Mouse (Mus musculus): ENCODE results near the gene Plppr1. TPM values are rescaled to one million over a fixed set of nuclear protein-coding genes. Genes with fewer than 3 reads are reported as not detected.

The Plppr1 gene
- polyA plus RNA-seq, 1 experiment from 2014 or later = 10.4 TPM

DNA sequence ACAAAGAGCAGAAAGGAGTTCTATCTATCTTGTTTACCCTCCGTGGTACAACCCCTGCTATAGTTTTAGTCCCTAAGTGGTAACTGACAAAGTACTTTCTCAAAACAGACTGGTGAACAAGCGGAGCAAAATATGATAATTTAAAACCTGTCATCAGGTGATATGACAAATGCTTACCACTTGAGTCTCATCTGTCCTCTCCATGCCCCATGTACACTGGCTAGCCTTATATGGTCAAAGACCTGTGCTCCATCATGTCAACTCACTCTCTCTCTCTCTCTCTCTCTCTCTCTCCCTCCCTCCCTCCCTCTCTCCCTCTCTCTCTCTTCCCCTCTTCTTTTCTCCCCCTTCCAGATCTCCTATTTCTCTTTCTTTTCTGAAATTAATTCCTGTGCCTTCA, 59.8 kb downstream of the Plppr1 start:
- H3K4me2 ChIP-seq (replicated peaks) = no peak overlapping the region
- WGBS = 86% methylated on average over 2 of the region's 2 CpGs
- no peaks in the 10 kb centered on the region for H3K27me3 ChIP-seq
- no peaks in the 10 kb centered on the region for H3K9me3 ChIP-seq (replicated peaks)
- no peak overlapping the region for H3K9ac ChIP-seq
- no peak overlapping the region for H3K4me3 ChIP-seq (replicated peaks)
- no peak for ATAC-seq (ENCODE audit: insufficient number of reproducible peaks, low FRiP score, low TSS enrichment, low read depth)
- no peaks in the 10 kb centered on the region for H3K36me3 ChIP-seq
- no peak overlapping the region for H3K27ac ChIP-seq (replicated peaks)
- no peaks in the 10 kb centered on the region for H3K4me1 ChIP-seq

DNA sequence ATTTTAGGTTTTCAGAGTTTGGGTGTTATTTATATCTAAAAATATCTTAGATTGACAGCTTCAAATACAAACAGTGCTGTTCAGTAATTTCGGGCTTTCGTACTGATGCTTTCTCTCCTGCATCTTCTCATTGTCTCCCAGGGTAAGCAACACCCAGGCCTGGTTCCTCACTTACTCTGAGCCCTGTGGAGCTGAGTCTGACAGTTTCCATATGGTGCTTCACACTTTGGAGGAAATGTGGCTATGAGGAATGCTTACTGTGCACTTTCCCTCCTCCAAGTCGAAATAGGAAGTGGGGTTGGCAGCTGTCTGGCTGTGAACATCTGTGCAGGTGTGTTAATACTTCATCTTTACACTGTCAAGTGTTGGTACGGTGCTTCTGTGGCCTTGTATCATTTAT, 85.7 kb downstream of the Plppr1 start:
- no peaks in the 10 kb centered on the region for H3K4me1 ChIP-seq
- 68% methylated on average over 4 of the region's 4 CpGs for WGBS
- H3K27ac ChIP-seq (replicated peaks) = no peak overlapping the region
- no peaks in the 10 kb centered on the region for H3K36me3 ChIP-seq
- no peaks in the 10 kb centered on the region for H3K9me3 ChIP-seq (replicated peaks)
- no peaks in the 10 kb centered on the region for H3K27me3 ChIP-seq
- no peak for ATAC-seq (ENCODE audit: insufficient number of reproducible peaks, low FRiP score, low TSS enrichment, low read depth)
- H3K9ac ChIP-seq = no peak overlapping the region
- H3K4me2 ChIP-seq (replicated peaks) = no peak overlapping the region
- H3K4me3 ChIP-seq (replicated peaks) = no peak overlapping the region

GRCm38 (mm10) chr4:49148775-49149174, 89.7 kb downstream of the Plppr1 start:
- no peak overlapping the region for H3K4me2 ChIP-seq (replicated peaks)
- no peak overlapping the region for H3K4me3 ChIP-seq (replicated peaks)
- no peaks in the 10 kb centered on the region for H3K4me1 ChIP-seq
- no peaks in the 10 kb centered on the region for H3K36me3 ChIP-seq
- no peaks in the 10 kb centered on the region for H3K27me3 ChIP-seq
- ATAC-seq (ENCODE audit: insufficient number of reproducible peaks, low FRiP score, low TSS enrichment, low read depth) = no peak
- H3K9ac ChIP-seq = no peak overlapping the region
- 56% methylated on average over 2 of the region's 2 CpGs for WGBS
- no peak overlapping the region for H3K27ac ChIP-seq (replicated peaks)
- H3K9me3 ChIP-seq (replicated peaks) = no peaks in the 10 kb centered on the region

DNA sequence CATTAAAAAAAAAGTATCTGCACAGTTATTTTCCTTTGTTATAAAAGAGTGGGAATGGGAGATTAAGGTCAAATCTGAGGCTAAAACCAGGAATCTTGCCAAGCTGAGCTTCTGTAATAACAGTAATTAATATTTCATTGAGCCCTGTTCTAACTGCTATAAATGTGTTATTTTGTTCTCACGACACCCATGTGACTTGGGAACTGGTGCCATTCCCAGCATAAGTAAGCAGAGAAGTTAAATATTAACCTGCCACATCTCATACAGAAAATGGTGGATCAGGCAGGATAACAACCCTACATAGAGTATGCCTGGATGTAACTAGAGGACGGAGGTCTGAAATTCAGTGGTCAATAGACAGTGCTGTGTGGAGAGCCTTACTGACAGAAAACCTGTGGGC, 90.2 kb downstream of the Plppr1 start:
- H3K4me3 ChIP-seq (replicated peaks) = no peak overlapping the region
- no peaks in the 10 kb centered on the region for H3K4me1 ChIP-seq
- no peak overlapping the region for H3K9ac ChIP-seq
- ATAC-seq (ENCODE audit: insufficient number of reproducible peaks, low FRiP score, low TSS enrichment, low read depth) = no peak
- H3K9me3 ChIP-seq (replicated peaks) = no peaks in the 10 kb centered on the region
- H3K36me3 ChIP-seq = no peaks in the 10 kb centered on the region
- 90% methylated on average over 2 of the region's 2 CpGs for WGBS
- H3K27ac ChIP-seq (replicated peaks) = no peak overlapping the region
- H3K27me3 ChIP-seq = no peaks in the 10 kb centered on the region
- no peak overlapping the region for H3K4me2 ChIP-seq (replicated peaks)

- 39% methylated on average over 5 of the region's 5 CpGs for WGBS
- ATAC-seq (ENCODE audit: insufficient number of reproducible peaks, low FRiP score, low TSS enrichment, low read depth) = no peak
Measured at GRCm38 (mm10) chr4:49153849-49154248, 94.8 kb downstream of the Plppr1 start.

GRCm38 (mm10) chr4:49156781-49157180, 97.7 kb downstream of the Plppr1 start:
- WGBS = 73% methylated on average over 1 of the region's 1 CpGs
- Histone ChIP-seq H3K9ac (no peak overlapping the region), H3K27ac (replicated peaks) (no peak overlapping the region), H3K27me3 (no peaks in the 10 kb centered on the region), H3K9me3 (replicated peaks) (no peaks in the 10 kb centered on the region), H3K4me1 (no peaks in the 10 kb centered on the region), H3K4me3 (replicated peaks) (no peak overlapping the region), H3K36me3 (no peaks in the 10 kb centered on the region), H3K4me2 (replicated peaks) (no peak overlapping the region)
- no peak for ATAC-seq (ENCODE audit: insufficient number of reproducible peaks, low FRiP score, low TSS enrichment, low read depth)

More at GRCm38 (mm10) chr4:49153849-49154248, 94.8 kb downstream of the Plppr1 start:
- H3K27ac ChIP-seq (replicated peaks) = no peak overlapping the region
- no peaks in the 10 kb centered on the region for H3K27me3 ChIP-seq
- no peak overlapping the region for H3K9ac ChIP-seq
- no peaks in the 10 kb centered on the region for H3K36me3 ChIP-seq
- H3K4me3 ChIP-seq (replicated peaks) = no peak overlapping the region
- H3K4me1 ChIP-seq = no peaks in the 10 kb centered on the region
- H3K9me3 ChIP-seq (replicated peaks) = no peaks in the 10 kb centered on the region
- H3K4me2 ChIP-seq (replicated peaks) = no peak overlapping the region

DNA sequence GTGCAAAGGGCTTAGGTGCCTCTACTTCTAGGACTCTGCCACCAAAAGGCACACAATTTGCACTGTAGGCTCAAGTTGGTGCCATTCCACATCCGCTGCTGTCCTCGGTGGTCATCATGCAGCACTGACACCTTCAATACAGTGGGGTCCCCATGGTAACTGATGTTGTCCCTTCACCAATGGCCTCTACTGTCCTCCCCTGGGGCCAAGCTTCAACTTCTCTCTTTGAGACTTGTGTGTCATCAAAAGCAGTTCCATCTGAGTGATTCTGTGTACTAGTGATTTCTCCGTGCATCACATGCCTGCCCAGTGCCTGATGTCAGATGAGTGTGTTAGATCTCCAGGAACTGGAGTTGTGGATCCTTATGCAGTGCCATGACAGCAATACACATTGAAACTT, 104.2 kb downstream of the Plppr1 start:
- no peak overlapping the region for H3K4me3 ChIP-seq (replicated peaks)
- H3K36me3 ChIP-seq = no peaks in the 10 kb centered on the region
- H3K27ac ChIP-seq (replicated peaks) = no peak overlapping the region
- H3K9ac ChIP-seq = no peak overlapping the region
- no peak overlapping the region for H3K4me2 ChIP-seq (replicated peaks)
- 78% methylated on average over 3 of the region's 3 CpGs for WGBS
- ATAC-seq (ENCODE audit: insufficient number of reproducible peaks, low FRiP score, low TSS enrichment, low read depth) = no peak
- H3K27me3 ChIP-seq = no peaks in the 10 kb centered on the region
- H3K4me1 ChIP-seq = no peaks in the 10 kb centered on the region
- no peaks in the 10 kb centered on the region for H3K9me3 ChIP-seq (replicated peaks)

DNA sequence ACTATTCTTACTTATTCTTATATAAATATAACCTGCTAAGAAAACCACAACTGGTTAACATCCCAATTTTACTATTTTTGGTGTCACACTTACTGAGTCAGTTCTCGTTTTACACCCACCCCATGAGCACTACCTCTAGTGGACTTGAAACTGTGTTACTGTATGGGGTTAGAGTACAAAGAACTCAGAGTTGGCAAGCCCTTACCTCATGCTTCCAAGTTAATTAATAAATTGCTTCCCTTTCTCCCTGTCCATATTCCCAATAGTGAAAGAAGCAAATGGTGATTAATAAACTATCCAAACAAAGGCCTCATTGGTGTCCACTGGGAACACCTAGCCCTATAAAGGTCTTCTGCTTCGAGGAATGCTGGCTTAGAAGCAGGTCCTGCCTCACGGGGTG, 107.3 kb downstream of the Plppr1 start:
- no peak for ATAC-seq (ENCODE audit: insufficient number of reproducible peaks, low FRiP score, low TSS enrichment, low read depth)
- Histone ChIP-seq H3K9ac (no peak overlapping the region), H3K36me3 (no peaks in the 10 kb centered on the region), H3K4me3 (replicated peaks) (no peak overlapping the region), H3K9me3 (replicated peaks) (no peaks in the 10 kb centered on the region), H3K27ac (replicated peaks) (no peak overlapping the region), H3K27me3 (no peaks in the 10 kb centered on the region), H3K4me2 (replicated peaks) (no peak overlapping the region), H3K4me1 (no peaks in the 10 kb centered on the region)
- WGBS = 72% methylated on average over 3 of the region's 3 CpGs

DNA sequence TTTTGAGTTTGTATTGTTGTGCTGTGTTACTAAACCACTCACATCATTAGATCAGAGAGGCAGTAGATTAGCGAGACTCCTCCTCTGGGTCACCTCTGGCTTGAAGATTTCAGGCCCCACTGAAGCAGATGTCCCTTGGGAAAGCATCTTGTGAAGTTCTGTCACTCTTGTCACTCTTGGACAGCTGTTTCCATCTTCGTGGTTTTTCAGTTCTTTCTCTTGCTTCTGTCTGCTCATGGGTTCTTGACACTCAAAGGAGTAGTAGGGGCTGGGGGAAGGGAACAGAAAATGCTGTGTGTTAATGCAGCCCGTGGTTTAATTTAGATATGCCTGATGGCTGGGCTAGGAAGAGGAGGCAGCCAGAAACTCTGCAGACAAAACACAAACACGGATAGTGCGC, 108.0 kb downstream of the Plppr1 start:
- no peak for ATAC-seq (ENCODE audit: insufficient number of reproducible peaks, low FRiP score, low TSS enrichment, low read depth)
- H3K4me1 ChIP-seq = no peaks in the 10 kb centered on the region
- no peaks in the 10 kb centered on the region for H3K36me3 ChIP-seq
- WGBS = 75% methylated on average over 5 of the region's 5 CpGs
- no peak overlapping the region for H3K4me2 ChIP-seq (replicated peaks)
- no peaks in the 10 kb centered on the region for H3K27me3 ChIP-seq
- no peak overlapping the region for H3K4me3 ChIP-seq (replicated peaks)
- H3K9ac ChIP-seq = no peak overlapping the region
- H3K27ac ChIP-seq (replicated peaks) = no peak overlapping the region
- no peaks in the 10 kb centered on the region for H3K9me3 ChIP-seq (replicated peaks)

DNA sequence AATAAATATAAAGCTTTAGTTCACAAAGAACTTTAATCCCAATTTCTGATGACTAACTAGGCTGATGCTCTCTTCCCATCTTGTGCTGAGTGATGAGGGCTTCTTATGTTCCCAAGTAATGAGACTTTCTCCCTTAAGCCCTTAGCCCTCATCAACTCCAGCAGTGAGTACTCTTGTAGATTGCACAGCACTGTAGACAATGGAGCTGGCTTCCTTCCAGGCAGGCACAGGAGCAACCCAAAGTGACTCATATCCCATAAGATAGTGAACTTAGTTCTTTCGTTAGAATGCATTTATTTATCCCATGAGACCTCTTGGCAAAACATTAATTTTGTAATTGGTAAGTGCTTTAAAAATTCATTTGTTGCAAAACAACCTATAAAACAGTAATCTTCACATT, 110.4 kb downstream of the Plppr1 start:
- Histone ChIP-seq H3K9ac (no peak overlapping the region), H3K4me2 (replicated peaks) (no peak overlapping the region), H3K9me3 (replicated peaks) (no peaks in the 10 kb centered on the region), H3K4me1 (no peaks in the 10 kb centered on the region), H3K36me3 (no peaks in the 10 kb centered on the region), H3K27ac (replicated peaks) (no peak overlapping the region), H3K27me3 (no peaks in the 10 kb centered on the region), H3K4me3 (replicated peaks) (no peak overlapping the region)
- no peak for ATAC-seq (ENCODE audit: insufficient number of reproducible peaks, low FRiP score, low TSS enrichment, low read depth)
- 43% methylated on average over 1 of the region's 1 CpGs for WGBS

GRCm38 (mm10) chr4:49178101-49178500, 119.0 kb downstream of the Plppr1 start:
- Histone ChIP-seq H3K9ac (no peak overlapping the region), H3K4me1 (no peaks in the 10 kb centered on the region), H3K9me3 (replicated peaks) (no peaks in the 10 kb centered on the region), H3K36me3 (no peaks in the 10 kb centered on the region), H3K4me3 (replicated peaks) (no peak overlapping the region), H3K4me2 (replicated peaks) (no peak overlapping the region), H3K27ac (replicated peaks) (no peak overlapping the region), H3K27me3 (no peaks in the 10 kb centered on the region)
- 84% methylated on average over 2 of the region's 2 CpGs for WGBS
- ATAC-seq (ENCODE audit: insufficient number of reproducible peaks, low FRiP score, low TSS enrichment, low read depth) = no peak

- Histone ChIP-seq H3K4me1 (no peaks in the 10 kb centered on the region), H3K9me3 (replicated peaks) (no peaks in the 10 kb centered on the region), H3K4me2 (replicated peaks) (no peak overlapping the region), H3K4me3 (replicated peaks) (no peak overlapping the region), H3K36me3 (no peaks in the 10 kb centered on the region), H3K27ac (replicated peaks) (no peak overlapping the region), H3K9ac (no peak overlapping the region), H3K27me3 (no peaks in the 10 kb centered on the region)
- ATAC-seq (ENCODE audit: insufficient number of reproducible peaks, low FRiP score, low TSS enrichment, low read depth) = no peak
- WGBS = 80% methylated on average over 3 of the region's 3 CpGs
Measured at GRCm38 (mm10) chr4:49178891-49179290, 119.8 kb downstream of the Plppr1 start.

Data from embryonic facial prominence, embryonic 15.5 days (tissue).